Mouse (Mus musculus) kidney, embryonic 15.5 days (tissue): ENCODE data around the gene Timm13. TPM values are rescaled to one million over a fixed set of nuclear protein-coding genes. Genes with fewer than 3 reads are reported as not detected.

ENCODE experiments used
- ATAC-seq: fragments of 200-750 bp; cut with Nextera tagmentation; replicated peaks from 2 replicates; pipeline ENCODE4 v1.8.0; 2017; ENCODE audit warnings: moderate TSS enrichment; ENCODE audit not compliant: low FRiP score
- H3K27ac ChIP-seq: fragments of 300-500 bp; sonication (generic); 2 replicates; pipeline ENCODE4 v1.5.1; 2015; ENCODE audit warnings: mild to moderate bottlenecking, inconsistent platforms
- H3K27me3 ChIP-seq: fragments of 300-500 bp; sonication (generic); 2 replicates; pipeline ENCODE4 v1.6.1; 2015; ENCODE audit warnings: inconsistent platforms
- H3K36me3 ChIP-seq: fragments of 300-500 bp; sonication (generic); 2 replicates; pipeline ENCODE4 v1.6.1; 2015; ENCODE audit warnings: inconsistent platforms
- H3K4me1 ChIP-seq: fragments of 300-500 bp; sonication (generic); 2 replicates; pipeline ENCODE4 v1.6.1; 2015; ENCODE audit warnings: inconsistent platforms
- H3K4me2 ChIP-seq: fragments of 300-500 bp; sonication (generic); 2 replicates; pipeline ENCODE4 v1.6.1; 2015; ENCODE audit warnings: moderate library complexity, mild to moderate bottlenecking, inconsistent platforms
- H3K4me3 ChIP-seq: fragments of 300-500 bp; sonication (generic); replicated peaks from 2 replicates; pipeline ENCODE4 v1.5.1; 2015; ENCODE audit warnings: mild to moderate bottlenecking, inconsistent platforms
- H3K9ac ChIP-seq: fragments of 300-500 bp; sonication (generic); 2 replicates; pipeline ENCODE4 v1.6.1; 2015; ENCODE audit warnings: mild to moderate bottlenecking, inconsistent platforms
- H3K9me3 ChIP-seq: fragments of 300-500 bp; sonication (generic); replicated peaks from 2 replicates; pipeline ENCODE4 v1.6.1; 2016; ENCODE audit warnings: inconsistent platforms
- WGBS: fragments of 180-500 bp; shearing (Covaris S2); methylation state at CpG from one replicate; pipeline ENCODE4 v1.1.7; 2015; ENCODE audit warnings: mixed read lengths; 5-methylcytosine and 5-hydroxymethylcytosine counted together
- polyA plus RNA-seq: library from polyadenylated mRNA; unstranded; fragments of >200 nt; fragmentation: Nextera tagmentation; extraction: Ambion mirVana; gene quantifications from 2 replicates; pipeline ENCODE4 v1.2.1, GENCODE M21; 2015

Gene Timm13
- polyA plus RNA-seq, 1 experiment from 2014 or later: 368 TPM

DNA sequence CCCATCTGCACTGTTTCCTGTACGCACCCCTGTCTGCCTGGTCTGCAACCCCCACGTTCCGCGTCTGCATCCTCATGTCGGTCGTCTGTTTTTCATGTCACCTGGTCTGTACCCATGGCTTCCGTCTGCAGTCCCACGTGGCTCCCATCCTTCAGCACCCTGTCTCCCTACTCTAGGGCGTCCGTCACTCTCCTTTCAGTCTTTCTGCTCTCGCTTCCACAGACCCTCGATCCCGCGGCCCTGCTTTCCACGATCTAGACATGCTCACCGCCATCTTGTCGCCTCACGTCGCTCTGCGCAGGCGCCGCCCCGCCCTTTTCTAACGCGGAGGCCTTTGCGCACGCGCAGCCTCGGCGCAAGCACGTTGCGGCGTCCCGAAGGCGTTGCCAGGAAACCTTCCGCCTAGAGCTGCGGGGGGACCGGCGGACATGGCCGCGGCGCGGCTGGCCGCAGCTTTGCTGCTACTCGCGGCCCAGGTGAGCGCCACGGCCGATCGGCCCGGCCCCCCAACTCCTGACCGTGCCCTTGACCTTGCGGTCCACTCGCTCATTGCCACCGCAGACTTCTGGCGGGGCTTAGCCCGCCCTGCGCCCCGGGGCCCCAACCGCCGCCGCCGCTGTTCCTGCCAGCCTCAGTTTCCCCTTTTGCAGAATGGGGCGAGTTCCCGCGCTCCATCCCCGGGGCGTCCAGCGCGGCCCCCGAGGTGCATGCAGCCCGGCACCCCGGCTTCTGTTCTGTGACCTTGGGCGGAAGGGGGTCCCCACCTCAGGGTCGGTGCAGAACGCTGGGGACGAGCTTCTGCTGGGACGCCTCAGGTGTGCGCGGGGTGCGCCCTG is 45.6 kb downstream of the Timm13 start, which contains the start of the genes Lsm7 and Sppl2b:
Lsm7 (minus strand) TSS at position 297 of the 836 bp plus-strand sequence.
Sppl2b (plus strand) TSS at position 363 of the 836 bp plus-strand sequence.
- Histone ChIP-seq H3K27me3 (no peaks in the 10 kb centered on the region), H3K9me3 (no peaks in the 10 kb centered on the region), H3K27ac (peak within 1 kb of the TSS; percentile 68; the same call in 1 of the 2 replicates), H3K4me3 (peak within 1 kb of the TSS; percentile 88), H3K4me1 (peaks cover 39% of the 10 kb centered on the region), H3K9ac (peak within 1 kb of the TSS; percentile 87), H3K4me2 (peak within 1 kb of the TSS; percentile 95), H3K36me3 (peaks cover 27% of the 10 kb centered on the region)
- WGBS: under 1% methylated on average over 81 of the region's 81 CpGs
- ATAC-seq: peak; percentile 80

Other genes starting within 250 kb of the Timm13 start
- gene Btbd2, start 243.9 kb downstream of the Timm13 start, polyA plus RNA-seq: 78.6 and 83.2 TPM in 2 replicates
- 95.3 and 103 TPM in 2 replicates for gene Mknk2, start 222.9 kb downstream of the Timm13 start, polyA plus RNA-seq
- 37.7 and 41.5 TPM in 2 replicates for gene Mob3a, start 199.0 kb downstream of the Timm13 start, polyA plus RNA-seq
- gene Izumo4, start 198.8 kb downstream of the Timm13 start, polyA plus RNA-seq: 22.8 and 26.2 TPM in 2 replicates
- gene Ap3d1, start 158.7 kb downstream of the Timm13 start, polyA plus RNA-seq: 68.1 and 70.9 TPM in 2 replicates
- 17.3 and 21.8 TPM in 2 replicates for gene Dot1l, start 145.8 kb downstream of the Timm13 start, polyA plus RNA-seq
- gene Sf3a2, start 102.8 kb downstream of the Timm13 start, polyA plus RNA-seq: 78.2 and 92.6 TPM in 2 replicates
- 126 and 130 TPM in 2 replicates for gene Plekhj1, start 102.3 kb downstream of the Timm13 start, polyA plus RNA-seq
- gene Amh, start 95.7 kb downstream of the Timm13 start, polyA plus RNA-seq: 0.09 TPM in 1 of 2 replicates, not detected in the other
- gene Jsrp1, start 87.5 kb downstream of the Timm13 start, polyA plus RNA-seq: 5.6 and 5.7 TPM in 2 replicates
- 1,583 and 1,739 TPM in 2 replicates for gene Oaz1, start 74.3 kb downstream of the Timm13 start, polyA plus RNA-seq
- 0.83 and 1.2 TPM in 2 replicates for gene Lingo3, start 56.9 kb downstream of the Timm13 start, polyA plus RNA-seq
- 303 and 328 TPM in 2 replicates for gene Lsm7, start 45.8 kb downstream of the Timm13 start, polyA plus RNA-seq
- gene Sppl2b, start 45.7 kb downstream of the Timm13 start, polyA plus RNA-seq: 43.8 and 48.1 TPM in 2 replicates
- gene Tmprss9, start 29.1 kb downstream of the Timm13 start, polyA plus RNA-seq: 0.04 TPM in 1 of 2 replicates, not detected in the other
- gene Lmnb2, start 17.3 kb upstream of the Timm13 start, polyA plus RNA-seq: 55.0 and 59.3 TPM in 2 replicates
- 18.0 and 20.8 TPM in 2 replicates for gene Gadd45b, start 29.1 kb upstream of the Timm13 start, polyA plus RNA-seq
- 5.0 and 5.6 TPM in 2 replicates for gene Gng7, start 114.0 kb upstream of the Timm13 start, polyA plus RNA-seq
- gene Diras1, start 124.7 kb upstream of the Timm13 start, polyA plus RNA-seq: 0.19 and 0.23 TPM in 2 replicates
- gene Slc39a3, start 136.5 kb upstream of the Timm13 start, polyA plus RNA-seq: 13.7 and 16.3 TPM in 2 replicates
- 201 and 226 TPM in 2 replicates for gene Sgta, start 159.2 kb upstream of the Timm13 start, polyA plus RNA-seq
- 62.5 and 67.4 TPM in 2 replicates for gene Thop1, start 169.1 kb upstream of the Timm13 start, polyA plus RNA-seq
- gene Creb3l3, start 197.9 kb upstream of the Timm13 start, polyA plus RNA-seq: 0.64 and 0.77 TPM in 2 replicates
- gene Map2k2, start 204.9 kb upstream of the Timm13 start, polyA plus RNA-seq: 182 and 202 TPM in 2 replicates
- 25.6 and 26.6 TPM in 2 replicates for gene Zbtb7a, start 234.3 kb upstream of the Timm13 start, polyA plus RNA-seq